Mouse (Mus musculus): ENCODE measurements around the gene Zc3hav1.
"Not testable (repeated sequence)": the region's sequence is repeated elsewhere in the genome, so short reads cannot be mapped to it uniquely, and the experiment has no call there.

Zc3hav1 gene

DNA sequence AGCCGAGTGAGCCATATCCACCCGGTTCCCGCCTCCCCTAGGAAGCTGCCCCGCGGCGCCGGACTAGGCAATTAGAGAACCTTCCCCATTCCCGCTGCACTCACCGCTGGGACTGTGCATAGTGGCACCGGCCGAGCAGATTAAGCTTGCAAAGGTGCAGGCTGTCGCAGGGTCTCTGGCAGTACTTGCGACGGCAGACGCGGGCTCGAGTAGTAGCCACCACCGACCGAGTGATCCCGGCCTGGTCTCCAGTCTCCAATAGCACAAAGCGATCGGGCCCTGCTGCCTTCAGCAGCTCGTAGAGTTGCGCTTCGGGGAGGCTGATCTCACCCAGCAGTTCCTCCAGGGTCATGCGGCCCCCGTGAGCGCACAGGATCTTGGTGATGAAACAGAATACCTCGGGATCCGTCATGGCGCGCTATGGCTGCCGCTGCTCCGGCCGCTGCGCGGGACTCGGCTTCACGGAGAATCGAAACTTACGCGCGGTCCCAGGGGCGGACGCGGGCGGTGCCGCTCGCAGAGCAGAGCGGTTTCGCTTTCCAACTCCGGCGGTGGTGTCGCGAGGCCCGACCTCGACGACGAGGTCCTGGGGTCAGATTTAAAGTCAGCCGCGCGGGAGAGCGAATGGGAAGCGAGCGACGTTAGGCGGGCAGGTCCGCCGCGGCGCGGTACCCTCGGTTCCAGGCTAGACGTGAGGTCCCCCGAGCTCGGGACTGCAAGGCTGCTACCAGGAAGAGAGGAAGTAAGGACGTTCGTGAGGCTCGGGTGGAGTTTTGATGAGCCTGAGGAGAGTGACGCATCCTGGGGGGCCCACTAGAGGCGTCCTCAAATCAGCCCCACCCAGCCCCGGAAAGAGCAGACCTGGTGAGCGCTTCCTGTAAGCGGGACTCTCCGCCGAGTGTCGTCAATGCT lies at the start of gene Zc3hav1:
Gene Zc3hav1 (minus strand): TSS at position 793 of the 912 bp plus-strand sequence.
- DNase-seq: peak; percentile 93 to 94

DNA sequence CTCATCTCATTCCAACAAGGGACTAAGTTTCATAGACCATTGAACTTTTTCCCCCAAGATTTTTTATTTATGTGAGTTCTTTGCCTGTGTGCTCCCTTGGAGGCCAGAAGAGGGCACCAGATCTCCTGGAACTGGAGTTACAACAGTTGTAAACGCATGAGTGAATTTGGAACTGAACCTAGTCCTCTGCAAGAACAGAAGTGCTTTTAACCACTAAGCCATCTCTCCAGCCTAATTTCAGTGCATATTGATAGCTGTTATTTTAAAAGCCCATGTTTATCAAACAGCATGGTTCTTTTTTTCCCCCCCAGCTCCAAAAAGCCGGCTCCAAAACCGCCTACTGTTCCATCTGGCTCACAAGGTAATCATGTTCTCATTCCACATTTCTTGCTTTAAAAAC lies 35.3 kb upstream of the Zc3hav1 start:
- peak; percentile 55 to 59 for DNase-seq

DNA sequence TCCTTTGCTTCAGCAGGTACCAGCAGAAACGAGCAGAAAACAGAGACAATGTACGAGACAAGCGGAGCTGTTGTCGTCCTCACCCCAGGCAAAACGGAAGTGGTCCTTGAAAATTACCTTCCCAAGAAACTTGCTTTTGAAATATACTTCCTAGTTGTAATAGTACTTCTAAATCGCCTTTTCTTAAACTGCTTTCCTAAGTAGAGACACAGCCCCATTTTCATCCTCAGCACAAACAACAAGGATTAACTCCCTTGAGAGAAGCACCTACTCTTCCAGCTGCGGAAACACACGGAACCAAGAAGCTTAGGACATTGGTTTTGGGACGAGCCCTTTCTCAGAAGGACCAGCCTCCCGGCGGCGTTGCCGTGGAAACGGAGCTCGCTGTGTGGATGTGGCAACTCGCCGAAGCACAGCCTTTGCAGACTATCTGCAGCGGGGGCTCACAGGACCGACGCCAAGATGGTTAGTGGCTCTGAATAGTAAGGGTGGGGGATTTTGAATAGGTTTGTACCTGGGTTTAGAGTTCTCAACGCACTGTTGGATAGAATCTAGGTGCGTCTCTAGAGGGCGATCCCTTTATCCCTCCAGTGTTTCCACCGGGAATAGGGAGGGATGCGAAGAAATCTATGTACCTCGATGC lies 26.8 kb upstream of the Zc3hav1 start, which contains the start of gene Ttc26:
Gene Ttc26 (plus strand): TSS at position 341 of the 643 bp plus-strand sequence.
- DNase-seq: peak; percentile 87

DNA sequence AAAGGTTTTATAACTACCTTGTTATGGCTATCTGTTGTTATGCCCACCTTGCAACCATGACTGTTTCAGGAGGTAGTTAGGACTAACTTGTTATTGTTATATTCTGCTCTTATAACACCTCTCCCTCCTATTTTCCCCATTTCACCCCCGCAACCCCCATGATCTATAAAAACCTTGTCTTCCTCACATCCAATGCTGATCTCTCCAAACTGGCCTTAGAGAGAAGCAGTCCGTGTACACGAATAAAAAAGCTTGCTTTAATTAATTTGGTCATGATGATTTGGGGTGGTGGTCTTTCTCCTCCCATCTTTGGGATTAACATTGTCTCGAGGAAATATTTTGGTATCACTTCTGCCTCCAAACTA lies 26.3 kb upstream of the Zc3hav1 start:
- DNase-seq: no peak

DNA sequence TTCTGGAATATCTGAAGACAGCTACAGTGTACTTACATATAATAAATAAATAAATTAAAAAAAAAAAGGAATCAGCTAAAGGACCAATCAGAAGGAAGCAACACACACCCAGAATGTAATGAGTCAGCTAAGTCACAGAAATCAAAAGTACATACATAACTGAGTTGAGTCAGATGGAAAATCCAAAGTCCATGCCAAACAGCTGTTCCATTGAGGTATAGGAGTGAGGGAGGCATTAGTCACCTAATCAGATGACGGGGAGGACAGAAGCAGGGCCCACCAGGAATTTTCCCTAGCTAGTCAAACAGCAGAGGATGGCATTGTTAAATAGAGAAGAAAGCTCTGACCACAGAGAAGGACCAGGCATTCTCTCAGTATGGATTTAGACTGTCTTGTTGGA lies 19.9 kb upstream of the Zc3hav1 start:
- no peak for DNase-seq

DNA sequence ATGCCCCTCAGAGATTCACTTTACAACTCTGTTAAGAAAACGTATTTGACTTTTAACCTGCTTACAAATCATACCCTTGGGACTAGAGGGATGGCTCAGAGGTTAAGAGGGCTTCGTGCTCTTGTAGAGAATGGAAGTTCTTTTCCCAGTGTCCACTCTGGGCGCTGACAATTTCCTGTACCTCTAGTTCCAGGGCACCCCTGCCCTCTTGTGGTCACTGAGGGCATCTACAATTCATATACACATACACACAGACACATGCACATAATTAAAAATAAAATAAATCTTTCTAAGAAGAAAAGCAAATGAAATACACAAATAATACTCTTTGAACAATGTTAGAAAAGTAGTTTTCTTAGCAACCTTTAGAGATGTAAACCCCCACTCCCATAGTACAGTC lies 15.5 kb upstream of the Zc3hav1 start:
- DNase-seq: no peak

DNA sequence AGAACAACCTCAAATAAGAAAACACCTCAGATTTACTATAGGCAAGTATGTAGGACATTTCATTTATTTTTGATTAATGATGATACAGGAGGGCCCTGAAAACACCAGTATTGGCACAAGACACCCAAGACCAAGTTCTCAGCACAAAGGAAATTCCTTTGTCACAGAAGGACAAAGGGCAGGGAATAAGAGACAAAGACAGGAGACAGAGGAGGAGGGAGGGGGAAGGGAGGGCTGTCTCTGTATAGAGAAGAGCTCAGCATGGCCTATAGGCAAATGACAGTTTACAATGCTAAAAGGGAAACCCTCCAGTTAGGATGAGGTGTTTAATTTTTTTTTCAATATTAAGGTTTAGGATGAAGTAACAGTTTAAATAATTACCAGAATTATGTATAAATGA lies 9.7 kb upstream of the Zc3hav1 start:
- no peak for DNase-seq

DNA sequence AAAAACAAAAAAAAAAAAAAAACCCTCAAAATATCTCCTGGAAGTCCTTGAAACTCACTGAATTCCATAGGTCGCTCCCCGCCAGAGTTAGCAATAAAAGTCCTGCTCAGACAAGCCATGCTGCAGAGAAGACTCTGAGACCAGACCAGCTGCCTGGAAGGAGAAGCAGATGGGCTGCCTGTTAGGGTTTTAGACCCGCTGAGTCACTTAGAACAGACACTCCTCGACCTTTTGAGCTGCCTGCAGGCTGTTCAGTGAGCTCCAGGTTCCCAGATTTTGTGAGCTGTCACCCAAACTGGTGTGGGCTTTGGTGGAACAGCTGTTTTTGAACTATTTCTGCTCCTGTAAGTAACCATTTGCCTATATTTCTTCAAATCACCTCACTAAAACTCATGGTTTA lies 9.0 kb upstream of the Zc3hav1 start:
- no peak for DNase-seq

DNA sequence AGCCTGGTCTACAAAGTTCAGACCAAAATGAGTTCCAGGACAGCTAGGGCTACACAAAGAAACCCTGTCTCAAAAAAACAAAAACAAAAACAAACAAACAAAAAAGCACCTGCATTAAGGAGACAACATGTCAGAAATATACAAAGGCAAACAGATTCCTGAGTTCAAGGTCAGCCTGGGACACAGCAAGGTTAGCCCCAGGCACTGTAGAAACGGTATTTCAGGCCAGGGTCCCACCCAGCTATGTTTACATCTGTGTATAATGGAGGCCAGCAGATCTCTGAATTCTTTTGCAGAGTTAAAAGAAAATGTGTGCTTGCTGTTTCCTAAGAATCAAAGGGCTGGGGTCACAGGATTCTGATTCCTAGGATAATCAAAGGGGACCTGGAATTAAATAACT lies 7.5 kb upstream of the Zc3hav1 start:
- DNase-seq: no peak

DNA sequence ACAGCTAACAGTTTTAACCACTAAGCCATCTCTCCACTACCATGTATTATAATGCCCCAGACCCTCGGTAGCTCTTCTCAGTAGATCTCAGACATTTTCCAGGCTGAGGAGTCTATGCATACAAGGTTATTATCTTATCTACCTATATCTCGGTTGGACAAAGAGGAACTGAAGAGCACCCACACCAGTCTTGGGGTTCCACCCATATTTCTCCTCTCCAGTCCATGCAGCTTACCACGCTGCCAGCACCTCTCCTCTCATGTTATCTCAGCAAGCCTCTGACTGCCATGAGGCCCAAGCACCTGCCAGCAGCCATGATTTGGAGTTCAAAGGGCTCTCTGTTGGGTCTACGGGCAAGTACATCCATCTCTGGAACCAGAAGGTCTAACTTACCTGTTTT lies 6.7 kb upstream of the Zc3hav1 start:
- no peak for DNase-seq

DNA sequence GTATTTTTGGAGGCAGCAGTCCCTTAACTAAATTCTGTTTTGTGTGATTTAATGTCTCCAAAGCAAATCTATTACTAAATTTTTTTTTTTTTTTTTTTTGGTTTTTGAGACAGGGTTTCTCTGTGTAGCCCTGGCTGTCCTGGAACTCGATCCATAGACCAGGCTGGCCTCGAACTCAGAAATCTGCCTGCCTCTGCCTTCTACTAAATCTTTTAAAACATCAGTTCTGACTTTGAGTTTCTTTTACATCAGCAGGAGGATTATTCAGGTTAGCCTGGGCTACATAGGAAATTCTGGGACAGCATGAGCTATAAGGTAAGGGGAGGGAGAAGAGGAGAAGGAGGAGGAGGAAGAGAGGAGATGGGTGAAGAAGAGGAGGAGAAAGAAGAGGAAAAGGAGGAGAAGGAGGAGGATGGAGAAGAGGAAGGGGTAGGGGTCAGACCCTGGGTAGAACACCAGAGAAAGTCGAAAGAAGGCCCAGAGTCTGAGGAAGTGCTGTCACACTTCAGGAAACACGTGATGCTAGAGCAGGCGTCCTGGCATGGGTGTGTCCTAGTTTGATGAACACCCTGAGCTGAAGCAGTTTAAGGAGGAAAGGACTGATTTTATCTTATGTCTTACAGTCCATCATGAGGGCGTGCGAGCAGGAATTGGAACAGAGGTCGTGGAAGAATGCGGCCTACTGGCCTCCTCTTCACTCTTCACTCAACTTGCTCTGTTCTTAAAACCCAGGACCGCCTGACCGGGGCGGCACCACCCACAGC lies 5.5 kb upstream of the Zc3hav1 start:
- peak; percentile 68 to 75 for DNase-seq

DNA sequence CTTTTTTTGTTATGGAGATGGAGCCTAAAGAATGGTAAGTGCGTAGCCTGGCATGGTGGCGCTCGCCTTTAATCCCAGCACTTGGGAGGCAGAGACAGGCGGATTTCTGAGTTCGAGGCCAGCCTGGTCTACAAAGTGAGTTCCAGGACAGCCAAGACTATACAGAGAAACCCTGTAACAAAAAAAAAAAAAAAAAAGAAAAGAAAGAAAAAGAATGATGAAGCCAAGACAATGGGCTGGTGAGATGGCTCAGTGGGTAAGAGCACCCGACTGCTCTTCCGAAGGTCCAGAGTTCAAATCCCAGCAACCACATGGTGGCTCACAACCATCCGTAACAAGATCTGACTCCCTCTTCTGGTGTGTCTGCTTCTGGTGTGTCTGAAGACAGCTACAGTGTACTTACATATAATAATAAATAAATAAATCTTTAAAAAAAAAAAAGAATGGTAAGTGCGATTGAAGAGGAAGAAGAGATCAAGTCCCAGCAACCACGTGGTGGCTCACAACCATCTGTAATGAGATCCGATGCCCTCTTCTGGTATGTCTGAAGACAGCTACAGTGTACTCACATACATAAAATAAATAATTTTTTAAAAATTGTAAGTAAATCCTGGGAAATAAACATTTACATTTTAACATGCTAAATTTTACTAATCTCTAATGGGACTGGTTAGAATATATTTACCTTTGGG lies 4.8 kb upstream of the Zc3hav1 start:
- DNase-seq: not testable (repeated sequence)

DNA sequence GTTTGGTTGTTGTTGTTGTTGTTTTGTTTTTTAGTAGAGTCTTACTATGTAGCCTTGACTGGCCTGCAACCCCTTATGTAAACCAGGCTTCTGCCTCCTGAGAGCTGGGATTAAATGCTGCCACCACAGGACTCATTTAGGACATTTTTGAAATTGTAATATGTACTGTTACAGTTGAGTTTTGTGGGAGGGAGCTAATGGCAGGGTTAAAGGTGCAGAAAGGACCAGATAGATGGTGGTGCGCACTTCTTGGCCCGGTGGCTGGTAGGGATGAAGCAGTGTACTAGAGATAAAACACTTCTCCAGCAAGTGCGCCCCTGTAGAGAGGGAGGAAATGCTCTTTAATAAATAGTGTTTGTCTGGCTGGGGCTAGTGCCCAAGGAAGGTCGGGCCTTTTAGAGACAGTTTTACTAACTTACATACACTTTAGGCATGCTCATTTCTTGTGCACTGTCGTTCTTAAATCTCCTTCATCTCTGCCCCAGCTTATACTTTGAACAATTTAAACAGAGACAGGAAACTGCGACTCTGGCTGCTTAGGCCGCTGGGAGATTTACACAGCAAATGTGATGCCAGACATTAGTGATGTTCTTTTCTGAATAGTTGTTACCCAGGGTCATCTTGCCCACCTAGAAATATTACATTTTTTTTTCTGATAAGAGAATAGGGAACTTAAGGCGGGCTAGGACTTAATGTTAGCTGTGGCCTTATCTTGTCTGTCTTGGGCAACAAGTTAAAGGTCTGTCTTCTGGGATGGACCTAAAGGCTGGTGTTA lies 4.0 kb upstream of the Zc3hav1 start:
- DNase-seq: no peak

DNA sequence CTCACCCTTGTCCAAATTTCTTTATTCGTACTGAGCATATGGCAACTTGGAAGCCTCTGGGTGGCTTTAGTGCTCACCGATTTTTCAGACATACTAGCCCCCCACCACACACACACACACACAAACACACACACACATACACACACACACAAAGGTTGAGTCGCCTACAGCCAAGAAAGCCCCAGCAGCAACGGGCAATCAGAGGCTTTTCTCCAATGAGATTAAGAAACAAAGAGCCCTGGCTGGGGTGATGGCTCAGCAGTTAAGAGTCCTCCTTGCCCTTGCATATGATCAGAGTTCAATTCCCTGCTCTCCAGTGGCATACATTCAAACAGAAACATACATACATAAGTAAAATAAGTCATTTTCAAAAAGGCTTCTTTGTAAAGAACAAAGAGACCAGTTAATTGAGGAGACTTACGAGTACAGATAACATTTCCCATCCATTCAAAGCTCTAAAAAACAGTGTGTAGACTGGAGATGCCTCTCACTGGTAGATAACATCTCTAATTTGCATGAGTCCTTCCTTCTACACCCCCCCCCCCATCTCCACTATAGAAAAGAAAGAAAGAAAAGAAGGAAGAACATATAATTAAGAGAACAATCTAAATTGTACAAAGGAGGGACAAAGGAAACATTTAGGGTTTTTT lies 3.3 kb upstream of the Zc3hav1 start:
- no peak for DNase-seq

DNA sequence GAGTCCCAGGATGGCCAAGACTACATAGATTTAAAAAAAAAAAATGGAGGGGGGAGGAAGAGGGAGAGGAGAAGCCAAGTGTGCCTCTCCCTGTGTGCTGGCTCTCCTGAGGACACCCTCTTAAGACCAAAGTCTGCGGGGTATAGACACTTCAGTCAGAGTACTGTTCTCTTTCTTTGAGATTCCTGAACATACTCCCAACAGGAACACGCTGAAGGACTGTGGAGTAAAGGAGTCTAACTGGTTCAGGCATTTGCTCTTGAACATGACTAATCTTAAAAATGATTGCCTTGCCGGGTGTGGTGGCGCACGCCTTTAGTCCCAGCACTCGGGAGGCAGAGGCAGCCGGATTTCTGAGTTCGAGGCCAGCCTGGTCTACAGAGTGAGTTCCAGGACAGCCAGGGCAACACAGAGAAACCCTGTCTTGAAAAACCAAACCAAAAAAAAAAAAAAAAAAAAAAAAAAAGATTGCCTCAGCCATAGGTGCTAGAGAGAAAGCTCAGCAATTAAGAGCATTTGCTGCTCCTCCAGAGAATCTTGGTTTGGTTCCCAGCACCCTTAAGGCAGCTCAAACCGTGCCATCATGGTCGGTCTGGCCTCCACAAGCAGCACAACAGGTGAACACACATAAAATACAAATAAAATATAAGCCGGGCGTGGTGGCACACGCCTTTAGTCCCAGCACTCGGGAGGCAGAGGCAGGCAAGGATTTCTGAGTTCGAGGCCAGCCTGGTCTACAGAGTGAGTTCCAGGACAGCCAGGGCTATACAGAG lies 2.4 kb upstream of the Zc3hav1 start:
- DNase-seq: not testable (repeated sequence)

DNA sequence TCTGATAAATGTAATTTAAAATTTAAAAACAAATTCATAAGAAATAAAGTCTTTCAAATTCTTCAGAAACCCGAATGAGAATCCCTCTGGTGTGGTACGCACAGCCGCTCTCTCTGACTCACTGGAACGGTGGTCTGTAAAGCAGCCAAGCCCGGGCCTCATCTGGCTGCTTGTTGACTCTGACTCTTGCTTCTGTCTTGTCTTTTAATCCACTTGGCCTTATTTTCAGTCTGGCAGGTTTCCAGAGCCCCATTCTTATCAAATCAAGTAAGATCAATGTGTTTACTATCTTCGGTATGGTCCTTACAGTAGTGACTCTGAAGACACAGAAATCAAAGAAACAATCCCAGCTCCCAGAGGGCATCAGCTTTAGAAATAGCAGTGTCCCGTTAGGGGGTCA lies 1.5 kb upstream of the Zc3hav1 start:
- no peak for DNase-seq

DNA sequence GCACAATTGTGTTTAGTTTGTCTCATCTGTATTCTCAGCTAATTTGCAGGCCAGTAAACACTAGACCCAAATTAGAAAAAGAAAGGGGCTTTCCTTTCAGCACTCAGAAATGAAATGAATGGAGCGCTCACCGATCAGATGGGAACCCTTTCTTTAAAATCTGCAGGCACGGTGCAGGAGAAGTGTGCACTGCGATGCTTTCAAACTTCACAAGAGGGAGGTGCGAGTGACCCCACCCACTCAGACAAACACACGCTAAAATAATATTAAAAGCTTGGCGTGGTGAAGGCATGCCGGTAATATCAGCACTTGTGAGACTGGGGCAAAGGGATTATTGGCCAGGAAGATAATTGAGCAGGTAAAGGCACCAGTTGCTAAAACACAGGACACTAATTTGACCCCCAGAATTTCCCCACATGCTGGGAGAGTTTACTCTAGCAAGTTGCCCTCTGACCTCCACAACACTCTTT lies 986 bp upstream of the Zc3hav1 start:
- peak; percentile 32 to 33 for DNase-seq

DNA sequence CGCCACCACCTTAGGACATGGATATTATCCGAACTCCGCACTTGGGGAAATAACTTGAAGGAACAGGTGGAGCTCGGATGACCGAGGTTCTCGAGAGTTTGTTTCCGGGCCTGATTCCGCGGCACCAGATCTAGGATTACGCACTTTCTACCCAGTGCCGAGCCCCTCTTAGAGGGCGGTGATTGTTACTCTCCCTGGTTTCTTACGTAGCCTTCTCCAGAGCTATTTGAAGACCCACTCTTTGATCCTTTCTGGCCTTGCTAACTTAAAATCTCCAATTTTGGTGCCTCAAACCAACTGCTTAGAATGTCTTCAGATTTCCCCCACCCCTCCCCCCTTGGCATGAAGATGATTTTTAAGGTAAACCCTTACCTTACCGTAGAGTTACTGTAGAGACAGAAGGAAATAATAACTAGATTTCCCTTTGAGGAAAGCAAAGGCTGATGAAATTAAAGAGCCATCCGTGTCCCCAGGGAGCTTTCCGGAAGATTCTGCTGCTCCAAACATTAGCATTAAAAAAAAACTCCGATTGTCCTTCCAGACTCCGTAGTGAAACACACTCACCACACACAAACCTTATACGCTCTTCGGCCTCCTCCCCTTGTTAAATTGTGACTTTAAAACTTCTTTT lies 435 bp upstream of the Zc3hav1 start:
- peak in 1 of 2 experiments; percentile 25 for DNase-seq

DNA sequence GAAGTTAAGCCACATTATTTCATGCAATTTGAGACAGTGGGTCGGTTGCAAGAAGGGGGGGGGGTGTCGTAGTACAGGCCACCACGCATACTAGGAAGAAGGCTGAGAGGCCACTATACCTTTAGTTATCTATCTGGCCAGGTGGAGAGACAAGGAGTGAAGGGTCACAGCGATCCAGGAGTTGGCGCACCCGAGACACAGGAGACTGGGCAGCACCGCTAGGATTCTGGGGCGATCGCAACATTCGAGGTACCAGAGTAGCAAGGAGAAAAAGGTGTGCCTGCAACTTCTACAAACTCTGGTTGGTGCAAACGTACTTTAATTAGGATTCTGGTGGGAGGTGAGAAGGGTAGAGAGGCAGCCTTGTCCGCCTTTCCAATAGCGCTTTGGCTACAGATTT lies 1.2 kb downstream of the Zc3hav1 start:
- DNase-seq: no peak

DNA sequence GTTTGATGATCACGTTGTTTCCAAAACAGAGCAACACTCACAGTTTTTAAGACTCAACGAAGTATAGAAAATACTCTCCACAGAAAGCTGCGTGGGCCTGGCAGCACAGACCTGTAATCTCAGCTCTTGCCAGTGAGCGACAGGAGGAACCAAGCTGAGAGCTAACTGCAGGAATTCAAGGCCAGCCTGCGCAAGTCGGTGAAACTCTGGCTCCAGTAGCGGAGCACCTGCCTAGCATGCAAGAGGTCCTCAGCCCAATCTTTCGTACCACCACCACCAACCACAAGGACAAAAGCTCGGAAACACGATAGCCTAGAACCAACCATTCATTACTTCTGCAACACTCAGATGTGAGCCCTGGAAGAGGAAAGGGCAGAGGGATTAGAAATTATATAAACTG lies 2.0 kb downstream of the Zc3hav1 start:
- DNase-seq: peak; percentile 34 to 38

Measured in B cell, adult 2 months (primary cell).